Mouse (Mus musculus): ENCODE results near the gene Pus7. TPM values are rescaled to one million over a fixed set of nuclear protein-coding genes. Genes with fewer than 3 reads are reported as not detected.
"Not testable (repeated sequence)": the region's sequence is repeated elsewhere in the genome, so short reads cannot be mapped to it uniquely, and the experiment has no call there.

Gene Pus7
- total RNA-seq, 2 experiments from 2014 or later, result 10.1 to 10.7 TPM

DNA sequence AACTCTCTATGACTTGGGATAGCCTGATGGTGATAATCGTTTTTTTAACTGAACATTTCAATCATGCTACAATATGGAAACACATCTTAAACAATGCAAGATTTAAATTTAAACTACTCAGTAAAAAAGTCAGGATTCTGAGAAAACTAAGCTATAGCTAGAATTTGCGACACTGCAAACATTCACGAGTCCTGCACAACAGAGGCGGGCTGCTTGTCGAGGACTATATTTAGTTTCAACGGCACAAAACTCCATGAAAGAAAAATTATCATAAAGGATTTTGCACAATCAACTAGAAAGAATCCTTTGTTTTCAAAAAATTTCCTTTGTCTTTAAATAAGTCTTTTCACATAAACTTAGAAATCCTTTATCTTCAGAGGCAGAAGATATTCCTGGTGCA is 21.0 kb downstream of the Pus7 start:
- no peak for DNase-seq
- intact Hi-C loops (cut with DNase I), result no loop called here

DNA sequence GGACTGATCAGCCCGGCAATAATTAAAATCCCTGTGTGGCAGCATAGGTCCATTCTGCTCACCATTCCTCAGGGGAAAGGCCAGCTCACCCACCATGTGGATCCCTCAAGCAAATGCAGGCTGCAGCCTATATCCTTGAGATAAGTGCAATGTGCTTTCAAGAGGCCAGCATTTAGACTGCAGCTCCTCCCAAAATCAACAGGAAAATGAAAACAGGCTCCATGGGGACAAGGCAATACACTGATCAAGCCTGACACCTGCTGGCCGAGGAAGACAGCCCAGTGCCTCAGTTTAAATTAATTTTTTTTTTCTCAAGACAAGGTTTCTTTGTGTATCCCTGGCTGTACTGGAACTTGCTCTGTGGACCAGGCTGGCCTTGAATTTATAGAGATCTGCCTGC is 24.9 kb downstream of the Pus7 start:
- DNase-seq, result peak; percentile 44 to 62
- intact Hi-C loops (cut with DNase I), result loop anchor here (2.0 to 10.0 kb wide), 2 partner anchors 84 to 374 kb away; no protein-coding TSS in a partner anchor

DNA sequence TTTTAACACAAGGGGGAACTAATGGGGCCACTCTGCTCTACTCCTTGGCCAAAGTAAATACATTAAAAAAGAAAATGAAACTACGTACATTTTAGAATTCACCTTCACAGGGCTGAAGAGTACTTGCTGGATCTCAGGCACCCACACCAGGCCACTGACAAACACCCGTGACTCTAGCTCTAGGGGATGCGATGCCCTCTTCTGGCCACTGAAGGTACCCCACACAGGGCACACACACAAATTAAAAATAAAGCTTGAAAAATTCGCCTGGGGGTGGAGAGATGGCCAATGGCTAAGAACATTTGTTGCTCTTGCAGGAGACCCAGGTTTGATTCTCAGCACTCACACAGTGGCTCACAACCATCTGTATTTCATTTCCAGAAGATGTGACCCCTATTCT is 27.1 kb downstream of the Pus7 start:
- DNase-seq, result no peak
- intact Hi-C loops (cut with DNase I), result loop anchor here (10.0 kb wide), 1 partner anchor 372 kb away; no protein-coding TSS in a partner anchor

DNA sequence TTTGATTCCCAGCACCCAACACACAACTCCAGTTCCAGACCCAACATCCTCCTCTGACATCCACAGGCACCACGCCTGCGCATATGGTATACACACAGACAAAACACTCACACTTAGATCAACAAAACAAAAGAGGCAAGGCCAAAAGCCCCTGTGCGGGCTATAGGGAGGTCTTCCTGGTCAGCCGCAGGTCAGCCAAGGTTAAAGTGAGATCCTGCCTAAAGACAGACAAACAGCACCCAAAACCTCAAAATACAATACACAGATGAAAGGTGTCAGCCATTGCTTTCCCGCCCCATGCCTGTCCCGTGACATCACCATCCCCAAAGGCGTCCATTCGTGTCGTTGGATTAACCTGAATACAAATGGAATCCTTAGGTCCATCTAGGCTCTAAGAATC is 27.9 kb downstream of the Pus7 start:
- no peak for DNase-seq
- intact Hi-C loops (cut with DNase I), result loop anchor here (10.0 kb wide), 1 partner anchor 371 kb away; no protein-coding TSS in a partner anchor

DNA sequence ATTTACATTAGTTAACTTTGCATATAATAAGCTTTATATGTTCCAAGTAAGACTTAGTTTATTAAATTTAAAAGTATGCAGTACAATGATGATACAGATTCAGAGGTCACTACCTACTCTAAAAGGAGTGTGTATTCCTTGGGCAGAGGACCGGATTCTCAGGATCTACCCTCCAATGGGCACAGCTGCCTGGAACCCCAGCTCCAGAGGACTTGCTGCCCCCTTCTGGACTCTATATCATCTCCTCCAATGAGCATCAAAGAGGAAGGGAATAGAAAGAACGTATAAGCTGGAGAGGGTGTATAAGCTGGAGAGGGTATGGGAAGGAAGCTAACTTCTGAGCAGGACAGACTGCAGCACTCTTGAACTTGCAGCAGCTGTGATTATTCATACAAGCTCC is 33.6 kb downstream of the Pus7 start:
- intact Hi-C loops (cut with DNase I), result loop anchor here (10.0 kb wide), 1 partner anchor 365 kb away; no protein-coding TSS in a partner anchor
- no peak for DNase-seq

DNA sequence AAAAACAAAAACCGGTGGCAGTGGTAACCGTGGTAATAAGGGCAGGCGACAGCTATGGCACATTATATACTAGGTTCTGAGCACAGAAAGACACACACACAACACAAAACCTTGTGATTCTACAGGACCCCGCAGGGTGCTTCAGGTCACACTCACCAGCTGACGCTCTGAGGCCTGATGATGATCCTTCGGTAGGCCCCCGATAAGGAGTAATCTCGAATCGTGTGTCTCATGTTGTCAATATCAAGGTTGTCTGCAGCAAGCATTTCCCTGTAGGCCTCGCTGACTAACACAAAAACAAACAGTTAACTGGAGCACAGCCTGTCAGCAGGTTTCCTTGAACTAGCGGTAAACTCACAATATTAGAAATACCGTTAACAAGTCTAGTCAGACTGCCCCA is 40.2 kb downstream of the Pus7 start:
- intact Hi-C loops (cut with DNase I), result no loop called here

DNA sequence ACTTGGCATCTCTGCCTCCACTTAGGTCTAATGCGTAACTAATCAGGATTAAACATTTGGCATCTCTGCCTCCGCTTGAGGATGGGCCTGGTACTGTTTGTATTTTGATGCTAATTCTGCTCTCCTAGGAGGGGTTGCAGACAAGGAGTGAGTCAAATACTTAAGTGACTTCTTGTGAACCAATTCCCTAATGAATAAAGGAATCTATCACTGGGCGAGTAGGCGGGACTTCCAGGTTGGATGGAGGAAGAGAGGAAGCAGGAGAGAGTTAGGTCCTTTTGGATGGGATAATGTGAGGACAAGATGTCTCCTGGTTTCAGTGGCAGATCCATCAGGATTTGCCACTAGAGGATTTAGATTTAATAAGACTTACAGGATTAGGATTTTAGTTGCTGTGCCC is 46.4 kb downstream of the Pus7 start:
- intact Hi-C loops (cut with DNase I), result no loop called here
- no peak for DNase-seq

More for the DNA sequence above, 40.2 kb downstream of the Pus7 start:
- no peak for DNase-seq

DNA sequence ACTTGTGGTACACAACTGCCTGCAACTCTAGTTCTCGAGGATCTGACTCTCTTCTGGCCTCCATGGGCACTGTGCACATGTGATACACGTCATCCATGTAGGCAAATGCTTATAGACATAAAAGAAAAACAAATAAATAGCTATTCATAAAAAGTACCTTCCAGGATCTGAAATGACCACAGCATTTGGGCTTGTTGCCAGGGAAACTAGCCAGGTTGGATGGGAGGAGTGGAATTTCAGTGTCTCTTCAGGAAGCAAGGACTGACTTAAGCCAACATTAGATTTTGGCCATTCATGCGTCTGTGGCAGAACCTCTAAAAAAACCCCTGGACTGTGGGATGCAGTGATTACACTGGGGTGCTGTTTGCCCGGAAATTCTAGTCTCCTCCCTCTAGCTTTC is 47.1 kb downstream of the Pus7 start:
- intact Hi-C loops (cut with DNase I), result no loop called here
- DNase-seq, result peak; percentile 27 to 42

DNA sequence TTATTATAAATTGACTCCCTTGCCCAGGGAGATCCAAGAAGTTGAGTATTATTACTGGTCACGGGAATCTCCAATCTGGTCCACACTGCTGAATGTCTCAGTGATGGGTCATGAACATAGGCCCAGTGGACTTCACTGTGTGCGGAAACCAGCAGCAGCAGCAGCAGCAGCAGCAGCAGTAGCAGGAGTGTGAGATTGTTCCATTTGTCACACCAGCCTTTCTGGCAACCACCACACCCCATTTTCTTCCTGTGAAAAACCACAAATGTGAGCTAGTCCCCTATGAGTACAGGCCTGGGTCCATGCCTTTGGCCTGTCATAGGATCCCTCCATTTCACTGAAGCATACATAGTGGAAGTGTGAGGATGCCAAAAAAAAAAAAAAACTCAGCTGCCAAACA is 61.6 kb downstream of the Pus7 start:
- intact Hi-C loops (cut with DNase I), result no loop called here
- no peak for DNase-seq

DNA sequence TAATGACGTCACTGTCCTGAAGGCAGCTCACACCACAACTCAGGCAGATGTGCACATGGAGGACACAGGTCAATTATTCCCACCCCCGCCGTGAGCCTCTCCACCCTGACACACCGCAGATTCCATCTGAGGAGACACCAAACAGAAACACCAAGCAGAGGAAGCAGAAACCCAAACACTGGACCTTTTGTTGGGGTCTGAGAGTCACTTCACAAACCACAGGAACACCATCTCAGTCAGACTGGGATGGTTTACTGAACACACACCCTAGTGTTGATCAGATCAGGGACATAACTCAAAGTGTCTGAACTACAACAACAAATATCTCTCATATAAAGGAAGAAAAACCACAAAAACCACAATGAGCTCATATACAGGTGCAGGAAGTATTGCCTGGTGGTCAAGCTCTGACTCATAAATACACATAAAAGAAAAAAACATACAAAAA is 64.6 kb downstream of the Pus7 start:
- intact Hi-C loops (cut with DNase I), result no loop called here
- no peak for DNase-seq

DNA sequence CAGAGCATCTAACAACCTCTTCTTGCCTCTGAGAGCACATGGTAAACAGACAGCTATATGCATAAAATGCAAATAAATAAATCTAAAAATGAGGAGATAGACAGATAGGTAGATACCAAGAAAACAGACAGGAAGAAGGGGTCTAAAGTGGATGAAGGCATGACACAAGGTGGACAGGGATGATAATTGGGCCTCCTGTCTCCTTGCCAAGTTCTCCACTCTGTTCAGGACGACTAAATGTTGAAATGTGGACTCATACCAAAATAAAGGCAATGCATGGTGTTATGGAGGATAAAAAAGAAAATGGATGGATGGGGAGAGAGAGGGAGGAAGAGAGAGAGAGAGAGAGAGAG is 65.4 kb downstream of the Pus7 start:
- intact Hi-C loops (cut with DNase I), result no loop called here
- no peak for DNase-seq

DNA sequence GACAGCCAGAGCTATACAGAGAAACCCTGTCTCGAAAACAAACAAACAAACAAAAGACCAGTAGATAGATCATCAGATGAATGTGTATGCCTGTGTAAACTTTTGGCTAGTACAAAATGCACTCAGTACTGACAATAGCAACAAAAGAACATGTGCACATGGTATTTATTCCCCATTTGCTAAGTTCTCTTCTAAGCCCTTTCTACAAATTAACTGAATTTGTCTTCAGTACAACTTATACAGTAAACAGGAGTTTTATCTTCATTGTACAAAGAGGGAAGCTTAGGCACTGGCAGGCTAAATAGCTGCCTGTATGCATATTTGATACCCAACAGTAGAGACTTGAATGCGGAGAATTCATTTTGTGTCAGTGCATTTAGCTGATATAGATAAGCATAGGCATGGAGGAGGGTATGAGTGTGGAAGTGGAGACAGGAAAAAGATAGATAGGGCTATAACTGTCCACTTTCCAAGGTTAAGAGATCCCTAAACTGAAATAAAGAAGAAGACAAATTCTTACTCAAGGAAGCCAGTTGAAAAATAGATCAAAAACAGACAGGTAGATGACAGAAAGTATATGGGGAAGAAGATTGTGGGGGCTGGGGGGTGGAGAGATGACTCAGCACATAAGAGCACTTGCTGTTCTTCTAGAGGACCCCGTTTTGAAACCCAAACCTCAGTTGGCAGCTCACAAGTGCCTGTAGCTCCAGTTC is 65.9 kb downstream of the Pus7 start:
- no peak for DNase-seq
- intact Hi-C loops (cut with DNase I), result no loop called here

DNA sequence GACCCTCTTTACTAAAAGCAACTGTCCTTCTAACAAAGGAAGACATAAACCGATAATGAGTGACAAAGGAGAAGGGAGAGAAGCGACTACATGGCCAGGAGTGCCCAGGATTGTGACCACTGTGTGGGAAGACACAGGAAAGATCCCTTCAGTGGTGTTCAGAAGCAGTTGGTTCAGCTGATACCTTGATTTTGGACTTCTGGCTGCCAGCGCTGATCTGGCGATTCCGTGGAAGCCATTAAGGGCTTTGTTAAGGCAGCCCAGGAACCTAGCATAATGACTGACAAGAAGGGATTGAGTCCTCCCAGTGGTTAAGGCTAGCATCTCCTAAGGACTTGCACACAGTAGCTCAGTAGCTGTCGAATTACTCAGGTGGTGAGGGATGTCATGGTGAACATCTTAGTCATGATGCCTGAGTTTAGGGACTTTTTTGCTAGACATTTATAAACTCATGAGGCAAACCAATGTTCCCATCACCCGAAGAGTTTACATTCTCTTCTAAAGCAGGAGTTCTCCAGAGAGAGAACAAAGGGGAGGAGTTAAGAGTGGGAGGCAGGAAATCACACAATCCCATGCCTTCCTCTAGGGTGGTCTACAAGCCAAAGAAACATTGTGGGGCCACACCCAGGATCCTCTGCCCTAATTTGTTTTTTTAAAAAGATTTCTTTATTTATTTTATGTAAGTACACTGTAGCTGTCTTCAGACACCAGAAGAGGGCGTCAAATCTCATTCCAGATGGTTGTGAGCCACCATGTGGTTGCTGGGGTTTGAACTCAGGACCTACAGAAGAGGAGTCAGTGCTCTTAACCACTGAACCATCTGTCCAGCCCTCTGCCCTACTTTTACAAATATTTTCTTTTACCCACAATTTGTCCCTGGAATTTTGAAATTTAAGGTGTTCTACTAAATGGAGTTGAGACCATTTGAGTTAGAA is 69.8 kb downstream of the Pus7 start:
- intact Hi-C loops (cut with DNase I), result loop anchor here (5.0 kb wide), 1 partner anchor 36 kb away; no protein-coding TSS in a partner anchor
- no peak for DNase-seq

DNA sequence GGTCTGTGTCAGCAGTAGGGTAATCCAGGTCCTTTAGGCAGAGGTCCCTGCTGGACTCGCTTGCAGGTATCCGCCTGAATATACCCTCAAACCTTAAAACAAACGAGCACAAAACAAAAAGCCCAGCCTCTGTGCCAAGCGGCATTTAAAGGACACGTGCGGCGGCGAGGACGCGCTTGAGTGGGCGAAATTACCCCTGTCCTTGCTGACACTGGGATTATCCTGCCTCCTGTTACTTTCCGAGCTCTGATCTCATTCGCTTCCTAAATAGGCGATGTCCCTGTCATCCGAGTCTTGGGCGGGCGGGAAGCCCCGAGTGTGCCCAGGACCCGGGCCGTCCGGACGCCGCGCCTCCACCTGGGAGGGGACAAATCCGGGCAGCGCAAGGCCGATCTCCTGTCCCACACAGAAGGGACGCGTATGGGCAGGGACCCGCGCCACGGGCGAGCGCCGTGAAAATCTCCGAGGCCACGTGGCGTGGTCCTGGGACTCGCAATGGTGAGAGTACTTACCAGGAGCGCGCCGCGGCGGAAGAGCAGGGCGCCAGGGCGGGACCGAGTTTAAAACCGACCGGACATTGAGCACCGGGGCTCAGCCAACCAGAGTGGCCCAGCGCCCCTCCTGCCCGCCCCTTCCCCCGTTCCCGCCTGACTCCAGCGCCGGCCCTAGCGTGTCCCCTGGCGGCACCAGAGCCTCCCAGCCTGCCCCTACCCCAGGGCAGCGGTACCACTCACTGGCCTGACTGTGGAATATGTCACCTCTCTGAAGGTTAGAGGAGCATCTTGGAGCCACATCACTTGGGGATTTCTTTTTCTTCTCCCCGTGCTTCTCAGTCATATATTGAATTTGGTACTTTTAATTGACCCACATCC is 71.1 kb downstream of the Pus7 start:
- intact Hi-C loops (cut with DNase I), result loop anchor here (5.0 kb wide), 1 partner anchor 35 kb away; no protein-coding TSS in a partner anchor
- peak; percentile 84 to 87 for DNase-seq

DNA sequence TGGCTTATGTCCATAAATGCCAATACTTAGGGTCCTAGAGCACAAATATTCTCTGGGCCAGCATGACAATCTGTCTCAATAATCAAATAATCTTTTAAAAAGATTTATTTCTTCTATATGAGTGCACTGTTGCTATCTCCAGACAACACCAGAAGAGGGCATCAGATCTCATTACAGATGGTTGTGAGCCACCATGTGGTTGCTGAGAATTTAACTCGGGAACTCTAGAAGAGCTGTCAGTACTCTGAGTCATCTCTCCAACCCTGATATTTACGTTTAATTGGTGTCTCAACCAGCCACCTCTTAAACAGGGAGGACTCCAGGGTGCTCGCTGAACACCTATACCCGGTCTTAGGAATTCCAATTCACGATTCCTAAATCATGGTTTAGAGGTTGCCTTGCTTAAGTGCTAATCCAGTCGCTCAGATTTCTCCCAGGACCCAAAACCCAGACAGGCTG is 71.8 kb downstream of the Pus7 start:
- DNase-seq, result peak in 1 of 2 experiments; percentile 16
- intact Hi-C loops (cut with DNase I), result loop anchor here (5.0 kb wide), 1 partner anchor 34 kb away; no protein-coding TSS in a partner anchor

DNA sequence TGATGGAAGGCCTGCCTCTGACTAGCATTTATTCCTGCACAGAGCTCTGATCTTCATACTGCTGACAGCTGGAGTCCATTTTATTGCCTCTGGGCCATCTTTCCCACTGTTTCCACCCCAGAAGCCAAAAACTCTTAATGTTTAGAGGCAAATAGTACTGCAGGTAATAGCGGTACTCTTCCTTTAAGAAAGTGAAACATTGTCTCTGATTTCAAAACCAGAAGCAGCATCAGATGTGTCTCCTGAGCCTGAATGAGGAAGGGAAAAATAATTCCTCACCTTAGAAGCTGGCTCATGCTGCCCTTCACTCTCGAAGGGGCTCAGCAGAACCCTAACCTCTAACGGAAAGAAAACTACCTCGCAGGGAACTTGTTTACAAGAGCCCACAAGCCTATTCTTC is 72.3 kb downstream of the Pus7 start:
- intact Hi-C loops (cut with DNase I), result loop anchor here (5.0 kb wide), 1 partner anchor 34 kb away; no protein-coding TSS in a partner anchor
- DNase-seq, result no peak

DNA sequence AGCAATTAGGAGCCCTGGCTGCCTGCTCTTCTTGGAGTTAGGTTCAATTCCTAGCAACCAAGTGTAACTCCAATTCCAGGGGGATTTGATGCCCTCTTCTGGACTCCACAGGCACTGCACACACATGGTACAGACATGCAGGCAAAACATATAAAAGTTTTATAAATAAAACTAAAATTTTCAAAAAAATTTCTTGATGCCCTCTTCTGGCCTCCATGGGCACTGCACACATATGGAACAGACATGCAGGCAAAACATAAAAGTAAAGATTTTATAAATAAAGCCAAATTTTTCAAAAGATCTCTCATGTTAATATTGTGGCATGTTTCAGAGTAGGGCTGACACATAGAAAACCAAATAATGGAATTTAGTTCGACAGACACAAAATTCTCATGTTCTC is 73.8 kb downstream of the Pus7 start:
- DNase-seq, result no peak
- intact Hi-C loops (cut with DNase I), result loop anchor here (5.0 kb wide), 1 partner anchor 32 kb away; no protein-coding TSS in a partner anchor

DNA sequence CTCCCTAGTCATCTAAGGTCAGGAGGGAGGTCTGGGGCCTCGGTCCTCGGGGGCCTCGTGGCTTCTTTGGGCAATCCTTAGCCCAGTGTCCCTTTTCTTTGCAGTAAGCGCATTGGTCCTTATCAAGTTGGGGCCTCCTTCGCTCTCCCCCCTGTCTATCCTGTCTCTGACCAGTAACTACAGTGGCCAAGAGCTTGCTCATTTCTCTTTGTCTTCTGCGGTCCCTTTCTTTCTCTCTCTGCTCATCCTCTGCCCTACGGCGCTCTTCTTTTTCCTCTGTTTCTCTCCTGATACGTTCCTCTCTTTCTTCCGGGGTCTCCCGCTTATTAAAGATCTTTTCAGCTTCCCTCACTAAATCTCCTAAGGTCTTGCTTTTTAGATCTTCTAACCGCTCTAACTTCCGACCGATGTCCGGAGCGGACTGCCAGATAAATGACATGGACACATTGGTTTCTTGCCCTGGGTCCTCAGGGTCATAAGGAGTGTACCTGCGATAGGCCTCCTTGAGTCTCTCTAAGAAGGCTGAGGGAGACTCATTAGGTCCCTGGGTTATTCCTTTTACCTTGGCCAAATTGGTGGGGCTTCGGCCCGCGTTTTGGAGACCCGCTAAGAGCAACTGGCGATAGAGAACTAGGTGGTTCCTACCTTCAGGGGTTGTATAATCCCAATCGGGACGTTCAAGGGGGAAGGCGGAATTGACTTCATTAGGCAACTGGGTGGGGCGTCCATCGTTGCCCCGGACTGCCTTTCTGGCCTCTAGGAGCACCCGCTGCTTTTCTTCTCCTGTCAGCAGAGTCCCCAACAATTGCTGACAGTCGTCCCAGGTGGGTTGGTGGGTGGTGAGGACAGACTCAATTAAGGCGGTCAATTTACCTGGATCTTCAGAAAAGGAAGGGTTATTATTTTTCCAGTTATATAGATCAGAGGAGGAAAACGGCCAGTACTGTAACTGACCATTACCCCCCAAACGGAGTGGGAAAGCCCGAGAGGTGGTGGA is 76.6 kb downstream of the Pus7 start:
- intact Hi-C loops (cut with DNase I); DNase-seq: not testable (repeated sequence)

DNA sequence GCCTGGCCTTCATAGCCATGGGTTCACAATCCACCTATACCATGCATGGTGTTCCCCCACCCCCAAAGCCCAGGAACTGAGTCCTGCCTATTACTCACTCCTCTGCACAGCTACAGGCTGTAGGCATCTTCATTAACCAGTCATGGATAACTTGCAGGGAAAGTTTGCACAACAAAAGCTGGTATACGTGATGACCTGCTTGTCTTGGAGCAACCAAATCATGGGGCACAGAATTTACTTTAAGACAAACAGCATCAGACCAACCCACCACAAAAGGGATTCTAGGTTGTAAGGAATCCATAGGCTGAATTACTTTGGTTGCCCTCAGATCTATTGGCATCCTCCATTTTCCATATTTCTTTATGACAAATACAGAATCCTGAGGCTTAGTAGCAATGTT is 86.1 kb downstream of the Pus7 start:
- intact Hi-C loops (cut with DNase I), result no loop called here
- DNase-seq, result no peak

Measured in heart, postnatal 14 days (tissue).